Mouse (Mus musculus): Measurements from ENCODE around the gene Zfp493.

GRCm38 (mm10) chr13:67818636-67819035 lies 39.1 kb downstream of the Zfp493 start:
- TF ChIP-seq POLR2A (IDR thresholded peaks at IDR 0.05; ENCODE audit: insufficient read depth, low read length) (no peak), CTCF (IDR thresholded peaks at IDR 0.05; ENCODE audit: low read depth, low read length) (no peak)
